Mouse (Mus musculus) kidney, adult 9 months (tissue): ENCODE measurements around the gene Cramp1l.
"Not testable (repeated sequence)": the region's sequence is repeated elsewhere in the genome, so short reads cannot be mapped to it uniquely, and the experiment has no call there.

Experiments used
- DNase-seq: peaks from one replicate; pipeline ENCODE4 v3.0.0; 2022

Cramp1l gene

DNA sequence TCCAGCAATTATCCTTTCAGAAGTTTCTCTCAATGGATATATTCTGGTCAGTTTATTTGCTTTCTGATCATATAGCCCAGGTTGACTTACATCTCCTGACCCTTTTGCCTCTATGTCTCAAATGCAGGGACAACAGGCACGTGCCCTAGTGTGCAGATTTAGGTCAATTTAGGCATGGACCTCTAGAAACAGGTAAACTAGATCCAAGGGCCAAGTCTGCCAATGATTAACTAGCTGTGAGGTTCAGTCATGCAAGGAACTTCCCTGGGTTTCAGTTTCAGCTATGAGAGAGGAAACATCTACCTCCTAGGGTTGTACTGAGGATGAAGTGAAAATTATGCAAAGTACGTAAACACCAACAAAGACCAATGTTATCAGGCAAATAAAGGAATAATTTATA is 62.3 kb downstream of the Cramp1l start:
- DNase-seq: peak; percentile 93

DNA sequence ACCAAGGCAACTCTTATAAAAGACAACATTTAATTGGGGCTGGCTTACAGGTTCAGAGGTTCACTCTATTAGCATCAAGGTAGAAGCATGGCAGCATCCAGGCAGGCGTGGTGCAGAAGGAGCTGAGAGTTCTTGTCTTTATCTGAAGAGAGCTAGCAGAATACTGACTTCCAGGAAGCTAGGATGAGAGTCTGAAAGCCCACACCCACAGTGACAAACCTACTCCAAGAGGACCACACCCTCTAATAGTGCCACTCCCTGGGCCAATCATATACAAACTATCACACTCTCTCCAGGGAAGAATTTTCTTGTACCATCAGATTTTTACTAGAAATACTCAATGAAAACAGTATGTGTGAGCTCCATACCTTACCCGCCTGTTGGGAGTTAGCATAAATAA is 64.9 kb downstream of the Cramp1l start:
- DNase-seq: no peak

- DNase-seq: no peak
These were observed 67.4 kb downstream of the Cramp1l start for GRCm38 (mm10) chr17:24948204-24948603.

- DNase-seq: not testable (repeated sequence)
These were observed 72.0 kb downstream of the Cramp1l start for GRCm38 (mm10) chr17:24943589-24943988.

DNA sequence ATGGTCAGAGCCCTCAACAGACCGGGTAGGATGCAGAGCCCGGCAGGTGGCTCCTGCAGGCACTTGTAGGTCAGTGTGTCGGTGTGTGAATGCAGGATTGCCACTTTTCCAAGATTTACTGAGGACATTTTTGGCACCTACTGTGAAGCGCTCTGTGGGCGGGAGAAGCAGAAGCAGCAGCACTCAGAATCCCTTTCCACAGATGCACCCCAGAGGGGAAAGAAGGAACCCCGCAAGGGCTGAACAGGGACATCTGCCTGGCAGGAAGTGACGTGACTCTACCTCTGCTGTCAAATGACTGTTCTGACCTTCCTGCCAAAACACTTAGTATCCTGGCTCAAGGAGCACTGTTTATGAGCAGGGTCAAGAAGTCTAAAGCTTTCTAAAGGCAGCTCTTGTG is 72.6 kb downstream of the Cramp1l start:
- DNase-seq: no peak

- peak; percentile 75 for DNase-seq
These were observed 73.1 kb downstream of the Cramp1l start for GRCm38 (mm10) chr17:24942453-24942852.

GRCm38 (mm10) chr17:24937266-24937665 is 78.3 kb downstream of the Cramp1l start:
- DNase-seq: no peak

GRCm38 (mm10) chr17:24936259-24937237 is 79.0 kb downstream of the Cramp1l start, which contains the start of gene Mapk8ip3:
Mapk8ip3 (minus strand) TSS chr17:24936977.
- DNase-seq: peak; percentile 96

- DNase-seq: no peak
These were observed 79.9 kb downstream of the Cramp1l start for GRCm38 (mm10) chr17:24935666-24936065.

DNA sequence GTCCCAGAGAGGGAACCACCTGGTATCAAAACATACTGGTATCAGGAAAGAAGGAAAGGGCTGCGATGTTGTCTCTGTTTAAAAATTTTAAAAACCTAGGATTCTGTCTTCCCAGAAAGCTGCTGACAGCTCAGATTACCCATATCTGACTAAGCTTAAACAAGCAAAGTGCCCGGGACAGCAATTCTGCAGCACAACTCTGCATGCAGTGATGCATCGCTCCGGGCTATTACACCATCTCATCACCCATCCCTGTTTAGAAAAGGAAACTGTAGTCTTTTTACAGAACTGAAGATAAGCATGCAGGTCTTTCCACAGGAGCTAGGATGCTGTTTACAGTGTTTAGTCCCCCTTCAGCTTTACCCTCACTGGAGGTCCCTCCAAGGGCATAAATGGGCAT is 80.7 kb downstream of the Cramp1l start:
- DNase-seq: no peak

GRCm38 (mm10) chr17:24933163-24933562 is 82.4 kb downstream of the Cramp1l start:
- DNase-seq: no peak

- DNase-seq: peak; percentile 54
These were observed 83.2 kb downstream of the Cramp1l start for GRCm38 (mm10) chr17:24932431-24932830.

- DNase-seq: no peak
These were observed 86.1 kb downstream of the Cramp1l start for GRCm38 (mm10) chr17:24929506-24929905.

GRCm38 (mm10) chr17:24923246-24923645 is 92.3 kb downstream of the Cramp1l start:
- DNase-seq: no peak

GRCm38 (mm10) chr17:24913984-24914383 is 101.6 kb downstream of the Cramp1l start:
- no peak for DNase-seq
